Comparison of ENCODE assay signal across 22 mouse cellular contexts in genomic region chr12:64810081-64810480, GRCm38 (mm10).
"Had no signal": no experiment of that assay in that cellular context is flagged by ENCODE, and none has a peak within 500 bp of the region (broad histone marks: within the 10 kb centered on the region; RNA-seq: fewer than 3 reads in every experiment).

No protein-coding gene starts in this region.

- H3K27me3 ChIP-seq: lung, embryonic 15.5 days; megakaryocyte, embryonic 14.5 days; midbrain, embryonic 13.5 days; neural tube, embryonic 13.5 days; neural tube, embryonic 15.5 days had no signal

- H3K4me2 ChIP-seq: lung, embryonic 15.5 days; midbrain, embryonic 11.5 days; midbrain, embryonic 13.5 days; neural tube, embryonic 13.5 days; neural tube, embryonic 15.5 days had no signal

- H3K36me3 ChIP-seq: lung, embryonic 15.5 days; midbrain, embryonic 13.5 days; neural tube, embryonic 13.5 days; neural tube, embryonic 15.5 days had no signal

- H3K4me3 ChIP-seq: lung, embryonic 15.5 days; megakaryocyte, embryonic 14.5 days; midbrain, embryonic 13.5 days; myocyte; neural tube, embryonic 13.5 days; neural tube, embryonic 15.5 days had no signal

- H3K4me1 ChIP-seq: lung, embryonic 15.5 days; megakaryocyte, embryonic 14.5 days; midbrain, embryonic 13.5 days; neural tube, embryonic 13.5 days; neural tube, embryonic 15.5 days had no signal

- H3K9me3 ChIP-seq: lung, embryonic 15.5 days; megakaryocyte, embryonic 14.5 days; midbrain, embryonic 13.5 days; neural tube, embryonic 13.5 days; neural tube, embryonic 15.5 days had no signal

- H3K27ac ChIP-seq: lung, embryonic 15.5 days; macrophage; midbrain, embryonic 13.5 days; neural tube, embryonic 13.5 days; neural tube, embryonic 15.5 days had no signal

- ATAC-seq: liver, postnatal 0 days; lung, postnatal 0 days; midbrain, embryonic 13.5 days; midbrain, embryonic 16.5 days had no signal

- DNase-seq: liver, postnatal 0 days; lung, adult 2 months; lung, postnatal 14 days; lung, postnatal 36 days; retina, postnatal 1 day; right cerebral cortex, adult 18-20 months; right cerebral cortex, postnatal 25 days; right cerebral cortex, postnatal 4 days; spleen, adult 18-20 months; thymus, adult 18-20 months; thymus, postnatal 14 days; thymus, postnatal 36 days had no signal

- H3K9ac ChIP-seq: liver, postnatal 0 days; lung, embryonic 15.5 days; midbrain, embryonic 13.5 days; neural tube, embryonic 13.5 days; neural tube, embryonic 15.5 days had no signal
